Mouse (Mus musculus): Measurements from ENCODE around the gene Psmc4. TPM values are rescaled to one million over a fixed set of nuclear protein-coding genes. Genes with fewer than 3 reads are reported as not detected.

The Psmc4 gene
- polyA plus RNA-seq (2015; fragmentation: Nextera tagmentation; extraction: Ambion mirVana) = 228 and 238 TPM in 2 replicates

DNA sequence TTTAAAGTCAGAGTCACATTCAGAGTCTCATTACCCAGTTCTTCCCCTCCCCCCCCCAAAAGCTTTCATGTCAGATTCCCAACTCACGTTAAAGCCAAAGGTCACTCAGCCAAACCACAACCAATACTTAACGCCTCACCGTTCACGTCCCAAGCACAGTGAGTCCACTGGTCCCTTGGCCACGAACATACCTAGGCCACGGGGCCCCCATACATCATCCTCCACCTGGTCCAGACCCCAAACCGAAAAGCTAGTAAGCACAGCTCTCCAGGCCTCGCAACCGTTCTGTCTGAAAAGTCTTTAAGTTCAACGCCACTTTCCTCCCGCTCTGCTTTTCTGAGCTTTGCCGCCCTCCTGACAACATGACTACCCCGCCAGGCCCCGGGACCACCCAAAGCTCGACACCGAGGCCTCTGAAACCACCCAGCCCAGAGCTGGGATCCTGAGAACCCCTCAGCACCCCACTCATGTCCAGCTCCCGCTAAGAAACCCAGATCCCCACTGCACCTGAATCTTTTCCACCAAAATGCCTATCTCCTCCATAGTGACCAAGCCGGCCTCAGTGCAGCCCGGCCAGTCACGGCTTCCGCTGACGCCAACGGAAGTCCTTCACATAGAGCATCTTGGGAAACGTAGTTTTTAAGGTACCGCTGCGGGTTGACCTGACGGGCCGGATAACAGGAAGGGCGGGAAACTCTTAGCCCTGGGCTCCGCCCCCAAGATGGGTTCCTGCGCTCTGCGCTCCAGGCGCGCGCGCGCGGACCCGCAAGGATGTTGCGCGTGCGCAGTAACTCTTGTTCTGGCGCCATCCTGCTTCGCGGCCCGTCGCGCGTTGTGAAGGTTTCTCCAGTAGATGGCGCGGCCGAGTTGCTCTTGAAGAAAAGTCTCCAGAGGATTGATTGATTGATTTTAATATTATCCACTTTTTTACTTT, at the start of gene Psmc4:
Gene Psmc4, minus strand, starts transcription at position 626 of the 934 bp plus-strand sequence.
- H3K9me3 ChIP-seq (replicated peaks; ENCODE audit: control insufficient read depth, low read length) = no peaks in the 10 kb centered on the region
- peak; percentile 99 for ATAC-seq (replicated peaks; ENCODE audit: extremely low read depth, insufficient read depth, low FRiP score)
- H3K4me2 ChIP-seq (ENCODE audit: low read depth, low read length) = peak within 1 kb of the TSS; percentile 80
- peaks cover 2% of the 10 kb centered on the region; the same call in 1 of the 2 replicates for H3K27me3 ChIP-seq (ENCODE audit: control insufficient read depth, insufficient read depth, low read length)
- peak within 1 kb of the TSS; percentile 97 for H3K4me3 ChIP-seq (ENCODE audit: low read length)
- H3K27ac ChIP-seq (ENCODE audit: low read length) = peak within 1 kb of the TSS; percentile 59
- peak within 1 kb of the TSS; percentile 91 for H3K9ac ChIP-seq (ENCODE audit: low read length)
- H3K36me3 ChIP-seq (ENCODE audit: control insufficient read depth, insufficient read depth) = peaks cover 34% of the 10 kb centered on the region
- H3K4me1 ChIP-seq (ENCODE audit: control insufficient read depth, insufficient read depth, low read length) = peaks cover 6% of the 10 kb centered on the region
- under 1% methylated on average over 52 of the region's 52 CpGs for WGBS

GRCm38 (mm10) chr7:28099101-28099500, 49.2 kb upstream of the Psmc4 start:
- H3K36me3 ChIP-seq (ENCODE audit: control insufficient read depth, insufficient read depth) = no peaks in the 10 kb centered on the region
- H3K27me3 ChIP-seq (ENCODE audit: control insufficient read depth, insufficient read depth, low read length) = no peaks in the 10 kb centered on the region
- no peak overlapping the region for H3K27ac ChIP-seq (ENCODE audit: low read length)
- no peaks in the 10 kb centered on the region for H3K4me1 ChIP-seq (ENCODE audit: control insufficient read depth, insufficient read depth, low read length)
- H3K4me2 ChIP-seq (ENCODE audit: low read depth, low read length) = no peak overlapping the region
- peaks cover 14% of the 10 kb centered on the region for H3K9me3 ChIP-seq (replicated peaks; ENCODE audit: control insufficient read depth, low read length)
- no peak overlapping the region for H3K4me3 ChIP-seq (ENCODE audit: low read length)
- no peak for ATAC-seq (replicated peaks; ENCODE audit: extremely low read depth, insufficient read depth, low FRiP score)
- WGBS = 90% methylated on average over 16 of the region's 16 CpGs
- H3K9ac ChIP-seq (ENCODE audit: low read length) = no peak overlapping the region

GRCm38 (mm10) chr7:28093541-28093940, 43.6 kb upstream of the Psmc4 start:
- no peak overlapping the region for H3K4me3 ChIP-seq (ENCODE audit: low read length)
- no peaks in the 10 kb centered on the region; the same call in 1 of the 2 replicates for H3K9me3 ChIP-seq (replicated peaks; ENCODE audit: control insufficient read depth, low read length)
- H3K9ac ChIP-seq (ENCODE audit: low read length) = no peak overlapping the region
- H3K27me3 ChIP-seq (ENCODE audit: control insufficient read depth, insufficient read depth, low read length) = no peaks in the 10 kb centered on the region
- H3K4me2 ChIP-seq (ENCODE audit: low read depth, low read length) = no peak overlapping the region
- H3K27ac ChIP-seq (ENCODE audit: low read length) = no peak overlapping the region
- no peaks in the 10 kb centered on the region for H3K36me3 ChIP-seq (ENCODE audit: control insufficient read depth, insufficient read depth)
- 31% methylated on average over 11 of the region's 11 CpGs for WGBS
- no peak for ATAC-seq (replicated peaks; ENCODE audit: extremely low read depth, insufficient read depth, low FRiP score)
- H3K4me1 ChIP-seq (ENCODE audit: control insufficient read depth, insufficient read depth, low read length) = no peaks in the 10 kb centered on the region

- WGBS = 73% methylated on average over 16 of the region's 16 CpGs
- no peak for ATAC-seq (replicated peaks; ENCODE audit: extremely low read depth, insufficient read depth, low FRiP score)
These were observed 36.3 kb upstream of the Psmc4 start for GRCm38 (mm10) chr7:28086236-28086635.

DNA sequence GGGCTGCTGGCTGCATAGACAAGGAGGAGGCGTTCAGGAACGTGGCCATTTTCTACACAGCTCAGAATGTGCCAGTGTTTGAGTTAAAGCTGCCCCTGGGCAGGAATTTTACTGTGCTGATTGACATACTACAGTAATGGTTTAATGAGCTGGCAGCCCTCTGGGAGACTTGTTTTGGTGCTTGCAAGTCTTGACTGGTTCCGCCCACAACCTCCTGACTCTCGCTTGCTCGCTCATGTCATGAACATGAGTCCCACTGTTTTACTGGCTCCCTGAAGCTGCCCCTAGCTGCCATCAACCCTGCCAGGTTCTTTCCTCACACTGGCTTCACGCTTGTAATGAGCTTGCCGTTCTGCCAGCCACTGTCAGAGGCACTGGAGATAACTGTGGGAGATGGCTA, 34.3 kb upstream of the Psmc4 start:
- H3K4me3 ChIP-seq (ENCODE audit: low read length) = no peak overlapping the region
- WGBS = 65% methylated on average over 7 of the region's 7 CpGs
- no peak overlapping the region for H3K9ac ChIP-seq (ENCODE audit: low read length)

More at GRCm38 (mm10) chr7:28086236-28086635, 36.3 kb upstream of the Psmc4 start:
- Histone ChIP-seq H3K4me3 (ENCODE audit: low read length) (no peak overlapping the region), H3K4me1 (ENCODE audit: control insufficient read depth, insufficient read depth, low read length) (no peaks in the 10 kb centered on the region), H3K4me2 (ENCODE audit: low read depth, low read length) (no peak overlapping the region), H3K27me3 (ENCODE audit: control insufficient read depth, insufficient read depth, low read length) (no peaks in the 10 kb centered on the region), H3K9ac (ENCODE audit: low read length) (no peak overlapping the region), H3K9me3 (replicated peaks; ENCODE audit: control insufficient read depth, low read length) (no peaks in the 10 kb centered on the region), H3K27ac (ENCODE audit: low read length) (no peak overlapping the region), H3K36me3 (ENCODE audit: control insufficient read depth, insufficient read depth) (no peaks in the 10 kb centered on the region)

DNA sequence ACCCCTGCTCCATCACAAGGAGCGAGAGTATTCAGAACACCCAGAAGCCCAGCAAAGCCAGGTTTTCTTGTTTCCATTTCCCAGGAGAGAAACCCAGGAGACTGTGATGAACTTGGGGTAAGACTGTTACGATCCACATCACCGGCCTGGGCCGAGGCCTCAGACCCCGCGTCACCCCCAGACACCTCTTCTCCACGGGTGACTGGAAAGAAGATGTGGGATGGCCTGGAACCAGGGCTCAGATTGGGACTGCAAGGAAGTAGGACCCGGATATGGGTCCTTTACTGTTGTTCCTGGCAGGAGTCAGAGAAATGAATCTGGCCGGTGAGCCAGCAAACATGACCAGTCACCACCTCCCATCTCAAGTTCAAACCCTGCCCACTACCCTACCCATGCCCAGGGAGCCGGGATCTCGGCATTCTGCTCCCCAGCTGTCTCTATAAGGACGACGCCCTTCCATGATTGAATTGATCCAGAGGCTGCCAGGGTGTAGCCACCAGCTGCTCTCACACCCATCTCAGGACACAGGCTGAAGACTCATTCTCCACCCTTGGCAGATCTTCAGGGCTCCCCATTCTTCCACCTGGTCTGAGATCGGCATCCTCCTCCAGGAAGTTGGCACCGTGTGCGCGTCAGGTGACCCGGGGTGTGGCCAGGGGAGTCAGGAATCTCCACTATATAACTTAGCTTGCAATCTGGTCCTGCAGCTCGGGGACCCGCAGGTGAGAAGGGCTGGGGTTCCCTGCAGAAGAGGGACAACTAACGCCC, 20.8 kb upstream of the Psmc4 start, which contains the start of gene Fcgbp:
Gene Fcgbp, plus strand, starts transcription at position 706 of the 768 bp plus-strand sequence.
- 75% methylated on average over 21 of the region's 21 CpGs for WGBS
- H3K9me3 ChIP-seq (replicated peaks; ENCODE audit: control insufficient read depth, low read length) = no peaks in the 10 kb centered on the region
- no peak for ATAC-seq (replicated peaks; ENCODE audit: extremely low read depth, insufficient read depth, low FRiP score)
- H3K9ac ChIP-seq (ENCODE audit: low read length) = no peak within 1 kb of the TSS
- H3K36me3 ChIP-seq (ENCODE audit: control insufficient read depth, insufficient read depth) = no peaks in the 10 kb centered on the region
- no peaks in the 10 kb centered on the region for H3K4me1 ChIP-seq (ENCODE audit: control insufficient read depth, insufficient read depth, low read length)
- no peak within 1 kb of the TSS for H3K4me3 ChIP-seq (ENCODE audit: low read length)
- no peak within 1 kb of the TSS for H3K4me2 ChIP-seq (ENCODE audit: low read depth, low read length)
- H3K27me3 ChIP-seq (ENCODE audit: control insufficient read depth, insufficient read depth, low read length) = no peaks in the 10 kb centered on the region
- H3K27ac ChIP-seq (ENCODE audit: low read length) = no peak within 1 kb of the TSS

More for the DNA sequence above, 34.3 kb upstream of the Psmc4 start:
- H3K9me3 ChIP-seq (replicated peaks; ENCODE audit: control insufficient read depth, low read length) = no peaks in the 10 kb centered on the region
- H3K27ac ChIP-seq (ENCODE audit: low read length) = no peak overlapping the region
- no peak for ATAC-seq (replicated peaks; ENCODE audit: extremely low read depth, insufficient read depth, low FRiP score)
- H3K4me2 ChIP-seq (ENCODE audit: low read depth, low read length) = no peak overlapping the region
- H3K4me1 ChIP-seq (ENCODE audit: control insufficient read depth, insufficient read depth, low read length) = no peaks in the 10 kb centered on the region
- H3K27me3 ChIP-seq (ENCODE audit: control insufficient read depth, insufficient read depth, low read length) = no peaks in the 10 kb centered on the region
- H3K36me3 ChIP-seq (ENCODE audit: control insufficient read depth, insufficient read depth) = no peaks in the 10 kb centered on the region

- H3K9ac ChIP-seq (ENCODE audit: low read length) = no peak overlapping the region
- H3K36me3 ChIP-seq (ENCODE audit: control insufficient read depth, insufficient read depth) = no peaks in the 10 kb centered on the region
- no peaks in the 10 kb centered on the region for H3K4me1 ChIP-seq (ENCODE audit: control insufficient read depth, insufficient read depth, low read length)
- no peak for ATAC-seq (replicated peaks; ENCODE audit: extremely low read depth, insufficient read depth, low FRiP score)
- no peak overlapping the region for H3K4me2 ChIP-seq (ENCODE audit: low read depth, low read length)
- no peak overlapping the region for H3K27ac ChIP-seq (ENCODE audit: low read length)
- H3K27me3 ChIP-seq (ENCODE audit: control insufficient read depth, insufficient read depth, low read length) = no peaks in the 10 kb centered on the region
- H3K4me3 ChIP-seq (ENCODE audit: low read length) = no peak overlapping the region
- 42% methylated on average over 3 of the region's 3 CpGs for WGBS
- H3K9me3 ChIP-seq (replicated peaks; ENCODE audit: control insufficient read depth, low read length) = no peaks in the 10 kb centered on the region
These were observed 19.8 kb upstream of the Psmc4 start for GRCm38 (mm10) chr7:28069546-28070172.

GRCm38 (mm10) chr7:28068661-28069060, 18.8 kb upstream of the Psmc4 start:
- Histone ChIP-seq H3K9me3 (replicated peaks; ENCODE audit: control insufficient read depth, low read length) (no peaks in the 10 kb centered on the region), H3K27ac (ENCODE audit: low read length) (no peak overlapping the region), H3K36me3 (ENCODE audit: control insufficient read depth, insufficient read depth) (no peaks in the 10 kb centered on the region), H3K4me1 (ENCODE audit: control insufficient read depth, insufficient read depth, low read length) (no peaks in the 10 kb centered on the region), H3K4me2 (ENCODE audit: low read depth, low read length) (no peak overlapping the region), H3K4me3 (ENCODE audit: low read length) (no peak overlapping the region), H3K27me3 (ENCODE audit: control insufficient read depth, insufficient read depth, low read length) (no peaks in the 10 kb centered on the region), H3K9ac (ENCODE audit: low read length) (no peak overlapping the region)
- WGBS = 65% methylated on average over 3 of the region's 3 CpGs
- no peak for ATAC-seq (replicated peaks; ENCODE audit: extremely low read depth, insufficient read depth, low FRiP score)

Measured in heart, embryonic 16.5 days (tissue).